Mouse (Mus musculus) heart, postnatal 25 days (tissue): ENCODE measurements around the gene Zfp637. TPM values are rescaled to one million over a fixed set of nuclear protein-coding genes. Genes with fewer than 3 reads are reported as not detected.
"Not testable (repeated sequence)": the region's sequence is repeated elsewhere in the genome, so short reads cannot be mapped to it uniquely, and the experiment has no call there.

Source experiments
- DNase-seq: peaks from one replicate; pipeline ENCODE4 v3.0.0; 2022; ENCODE audit warnings: low spot score
- intact Hi-C: fragments of 180-260 bp; cut with DNase I; formaldehyde crosslinking; loops from one replicate; pipeline ENCODE4 v1.15.1; 2025
- total RNA-seq, 2 experiments: library from RNA; stranded (reverse); gene quantifications; 2 replicates each; pipeline ENCODE4 v1.2.3; 2021

Gene Zfp637
- total RNA-seq, 2 experiments from 2014 or later = 31.3 to 32.3 TPM

GRCm38 (mm10) chr6:117862465-117862864 lies 21.5 kb downstream of the Zfp637 start:
- intact Hi-C loops = no loop called here
- no peak for DNase-seq

DNA sequence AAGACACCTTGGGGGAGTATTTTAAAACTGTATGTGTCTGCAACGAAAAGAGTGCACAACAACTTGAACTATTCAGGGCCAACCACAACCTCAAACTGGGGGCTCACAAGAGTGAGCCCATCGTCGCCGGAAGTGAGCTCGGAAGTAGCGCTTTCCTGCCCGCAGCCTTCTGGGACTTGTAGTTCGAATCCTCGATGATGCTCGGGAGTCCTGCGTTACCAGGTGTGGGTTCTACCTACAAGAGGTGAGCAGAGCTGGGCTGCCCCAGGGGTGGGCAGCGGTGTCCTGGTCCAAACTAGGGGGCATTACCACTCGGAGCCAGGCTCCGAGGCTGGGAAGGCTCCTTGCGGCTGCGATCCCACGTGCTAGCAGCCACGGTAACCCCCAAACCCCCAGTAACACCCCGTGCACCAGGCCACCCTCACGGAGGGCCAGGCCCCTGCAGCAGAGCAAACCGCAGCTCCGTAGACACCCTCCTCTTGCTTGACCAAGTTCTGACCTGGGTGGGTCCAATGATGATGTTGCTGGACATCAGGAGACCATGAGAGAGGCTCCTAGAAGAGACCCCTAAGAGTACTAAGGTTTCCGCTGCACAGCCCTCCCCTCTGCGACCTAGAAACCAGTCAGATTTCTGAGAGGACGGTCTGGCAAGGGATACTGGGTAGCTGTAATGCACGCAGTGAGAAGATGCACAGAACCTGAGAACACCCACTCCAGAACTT lies 22.1 kb downstream of the Zfp637 start:
- intact Hi-C loops = no loop called here
- no peak for DNase-seq

DNA sequence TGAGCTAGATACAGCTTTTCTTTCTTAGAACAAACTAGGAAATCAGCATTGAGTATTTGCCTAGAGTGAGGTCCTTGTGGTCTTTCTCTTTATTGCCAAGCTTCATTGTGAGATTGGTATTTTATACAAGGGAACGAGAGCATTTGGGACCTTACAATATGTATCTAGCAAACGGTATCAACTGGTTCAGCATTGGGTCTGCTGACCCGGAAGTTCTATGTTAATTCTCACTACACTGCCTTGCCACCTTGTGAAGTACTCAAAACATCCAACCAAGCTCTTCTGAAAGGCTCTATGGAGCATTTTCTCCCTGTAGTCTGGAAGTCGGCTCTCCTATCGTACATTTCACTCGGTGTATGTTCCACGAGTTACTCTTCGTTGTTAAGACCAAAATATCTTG lies 22.8 kb downstream of the Zfp637 start:
- no peak for DNase-seq
- intact Hi-C loops = no loop called here

GRCm38 (mm10) chr6:117868187-117868586 lies 27.2 kb downstream of the Zfp637 start:
- intact Hi-C loops = no loop called here
- no peak for DNase-seq

GRCm38 (mm10) chr6:117871034-117871433 lies 30.1 kb downstream of the Zfp637 start:
- no peak for DNase-seq
- intact Hi-C loops = no loop called here

DNA sequence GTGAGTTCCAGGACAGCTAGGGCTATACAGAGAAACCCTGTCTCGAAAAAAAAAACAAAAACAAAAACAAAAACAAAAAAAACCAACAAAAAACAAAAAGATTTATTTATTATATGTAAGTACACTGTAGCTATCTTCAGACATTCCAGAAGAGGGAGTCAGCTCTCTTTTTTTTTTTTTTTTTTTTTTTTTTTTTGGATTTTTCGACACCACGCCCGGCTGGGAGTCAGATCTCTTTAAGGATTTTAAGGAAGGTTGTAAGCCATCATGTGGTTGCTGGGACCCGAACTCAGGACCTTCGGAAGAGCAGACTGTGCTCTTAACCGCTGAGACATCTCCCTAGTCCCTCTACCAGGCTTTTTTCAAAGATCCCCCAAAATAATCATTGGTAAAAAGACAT lies 32.5 kb downstream of the Zfp637 start:
- DNase-seq, intact Hi-C loops: not testable (repeated sequence)

GRCm38 (mm10) chr6:117874621-117875281 lies 33.8 kb downstream of the Zfp637 start:
- intact Hi-C loops = no loop called here
- no peak for DNase-seq

DNA sequence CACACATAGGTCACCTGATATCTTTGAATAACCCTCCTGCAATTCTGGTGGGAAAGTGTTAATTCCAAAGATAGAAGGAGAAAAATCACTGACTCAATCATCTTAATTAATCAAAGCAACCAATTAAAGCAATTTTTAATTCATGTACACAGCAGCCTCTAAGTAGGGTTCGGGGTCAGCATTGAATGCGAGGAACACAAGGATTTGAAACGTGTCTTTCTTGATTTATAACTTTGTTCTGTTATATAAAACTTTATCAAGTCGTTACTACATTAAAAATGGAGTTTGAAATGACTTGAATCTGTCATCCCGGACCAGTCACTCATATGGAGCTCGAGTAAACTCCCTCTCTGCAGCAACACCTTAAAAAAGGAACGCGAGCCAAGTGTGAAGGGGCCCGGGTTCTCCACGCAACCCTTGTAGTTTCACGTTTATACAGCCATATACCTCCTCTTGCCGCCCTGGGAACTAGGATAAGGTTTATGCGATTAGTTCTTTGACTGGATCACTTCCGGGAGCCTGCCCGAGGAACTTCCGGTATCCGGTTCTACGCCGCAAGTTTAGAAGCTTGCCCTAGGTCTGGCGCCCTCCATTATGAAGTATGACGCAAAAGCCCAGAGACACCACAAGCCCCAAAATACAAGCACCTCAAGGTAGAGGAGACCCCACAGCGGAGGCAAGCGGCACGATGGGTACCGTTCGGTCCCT lies 37.9 kb downstream of the Zfp637 start:
- no peak for DNase-seq
- intact Hi-C loops = loop anchor here (1.0 kb wide), 1 partner anchor 42 kb away; no protein-coding TSS in a partner anchor

DNA sequence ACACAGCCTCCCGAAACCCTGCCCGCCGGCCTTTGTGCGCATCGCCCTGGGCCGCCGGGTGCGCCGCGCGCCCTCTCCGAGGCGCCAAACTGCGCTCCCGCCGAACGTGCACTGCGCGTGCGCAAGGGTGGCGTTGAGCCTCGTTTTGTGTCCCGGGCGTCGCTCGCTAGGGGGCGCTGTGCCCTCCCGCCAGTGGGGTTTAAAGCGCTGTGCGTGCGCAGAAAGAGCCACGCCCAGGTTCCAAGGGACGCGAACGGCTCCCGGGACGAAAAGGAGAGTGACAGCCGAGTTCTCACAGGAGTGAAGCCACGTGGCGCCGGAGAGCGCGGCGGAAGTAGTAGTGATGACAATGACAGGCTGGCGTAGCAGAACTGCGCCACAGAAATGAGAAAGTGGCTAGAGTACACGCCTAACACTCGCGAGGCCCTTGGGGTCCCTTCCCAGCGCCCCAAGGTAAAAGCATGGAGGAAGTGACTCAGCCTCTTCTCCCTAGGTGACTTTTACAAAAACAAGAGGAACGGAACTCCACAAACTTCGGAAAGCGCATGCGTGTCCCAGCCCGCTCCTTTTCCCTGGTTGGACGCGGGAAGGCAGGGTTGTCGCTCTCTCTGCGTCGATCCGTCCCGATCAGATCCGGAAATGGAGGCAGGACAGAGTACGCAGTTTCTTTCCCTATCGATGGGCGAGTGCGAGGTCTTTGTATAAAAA lies 38.6 kb downstream of the Zfp637 start:
- intact Hi-C loops = loop anchor here (1.0 to 2.0 kb wide), 3 partner anchors 25 to 42 kb away; no protein-coding TSS in a partner anchor
- peak; percentile 98 for DNase-seq

DNA sequence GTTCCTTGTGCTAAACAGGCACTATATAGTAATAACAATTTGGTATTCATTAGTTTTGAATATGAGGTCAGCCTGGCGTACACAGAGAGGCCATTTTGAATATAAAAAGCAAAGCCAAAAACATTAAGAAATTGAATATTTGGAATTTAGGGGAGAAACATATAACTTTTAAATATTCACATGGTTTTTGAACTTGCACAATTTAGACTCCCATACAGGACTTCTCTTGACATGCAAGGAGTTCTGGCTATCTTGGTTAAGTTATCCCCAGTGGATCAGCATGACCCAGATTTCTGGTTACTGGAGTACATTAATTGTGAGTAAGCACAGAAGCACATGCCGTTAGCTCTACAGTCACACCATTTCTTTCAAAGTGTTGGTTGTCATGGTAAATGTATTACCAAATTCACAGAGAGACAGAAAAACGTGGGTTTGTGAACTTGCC lies 39.4 kb downstream of the Zfp637 start:
- DNase-seq = no peak
- intact Hi-C loops = loop anchor here (2.0 kb wide), 2 partner anchors 24 to 36 kb away; no protein-coding TSS in a partner anchor

DNA sequence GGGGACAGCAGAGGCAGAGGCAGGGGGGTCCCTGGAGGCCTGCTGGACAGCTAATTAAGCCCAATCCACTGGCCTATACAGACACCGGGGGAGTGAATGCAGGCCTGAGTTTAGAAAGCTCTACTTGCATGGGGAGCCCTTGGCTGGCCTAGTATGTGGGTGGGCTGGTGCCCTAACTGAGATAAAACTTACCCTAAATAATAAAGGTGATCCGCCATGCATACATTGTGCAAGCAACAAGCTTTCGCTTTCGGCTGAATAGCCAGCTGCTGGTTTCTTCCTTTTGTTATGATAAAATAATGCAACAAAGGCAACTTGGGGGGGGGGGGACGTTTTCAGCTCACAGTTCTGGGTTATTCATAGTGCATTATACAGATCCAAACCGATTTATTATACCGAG lies 40.2 kb downstream of the Zfp637 start:
- intact Hi-C loops = loop anchor here (2.0 kb wide), 2 partner anchors 24 to 36 kb away; no protein-coding TSS in a partner anchor
- DNase-seq = no peak

- intact Hi-C loops = loop anchor here (2.0 kb wide), 2 partner anchors 23 to 35 kb away; no protein-coding TSS in a partner anchor
- DNase-seq = no peak
Observed at GRCm38 (mm10) chr6:117881997-117882396, 41.0 kb downstream of the Zfp637 start.

DNA sequence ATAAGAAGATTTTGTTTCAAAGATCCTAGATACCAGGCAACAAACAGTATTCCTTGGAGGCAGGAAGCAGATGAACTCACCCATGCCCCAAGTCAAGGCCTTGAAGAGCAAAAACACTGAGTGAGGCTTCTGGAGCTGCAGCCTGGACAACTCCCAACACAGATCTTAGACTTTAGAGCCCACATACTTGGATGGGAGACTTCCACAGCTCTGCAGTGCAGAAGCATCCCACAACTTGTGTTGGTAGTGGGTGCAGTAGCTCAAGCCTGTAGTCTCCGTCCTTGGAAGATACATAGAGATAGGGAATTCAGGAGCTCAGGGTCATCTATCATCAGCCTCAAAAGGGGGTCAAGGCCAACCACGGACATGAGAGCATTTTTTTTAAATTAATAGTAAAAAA lies 45.0 kb downstream of the Zfp637 start:
- intact Hi-C loops = no loop called here
- no peak for DNase-seq

- DNase-seq = no peak
- intact Hi-C loops = no loop called here
Observed at GRCm38 (mm10) chr6:117888032-117888431, 47.1 kb downstream of the Zfp637 start.

- no peak for DNase-seq
- intact Hi-C loops = no loop called here
Observed at GRCm38 (mm10) chr6:117888642-117889096, 47.7 kb downstream of the Zfp637 start.

- intact Hi-C loops = no loop called here
- DNase-seq = no peak
Observed at GRCm38 (mm10) chr6:117890257-117890656, 49.3 kb downstream of the Zfp637 start.

DNA sequence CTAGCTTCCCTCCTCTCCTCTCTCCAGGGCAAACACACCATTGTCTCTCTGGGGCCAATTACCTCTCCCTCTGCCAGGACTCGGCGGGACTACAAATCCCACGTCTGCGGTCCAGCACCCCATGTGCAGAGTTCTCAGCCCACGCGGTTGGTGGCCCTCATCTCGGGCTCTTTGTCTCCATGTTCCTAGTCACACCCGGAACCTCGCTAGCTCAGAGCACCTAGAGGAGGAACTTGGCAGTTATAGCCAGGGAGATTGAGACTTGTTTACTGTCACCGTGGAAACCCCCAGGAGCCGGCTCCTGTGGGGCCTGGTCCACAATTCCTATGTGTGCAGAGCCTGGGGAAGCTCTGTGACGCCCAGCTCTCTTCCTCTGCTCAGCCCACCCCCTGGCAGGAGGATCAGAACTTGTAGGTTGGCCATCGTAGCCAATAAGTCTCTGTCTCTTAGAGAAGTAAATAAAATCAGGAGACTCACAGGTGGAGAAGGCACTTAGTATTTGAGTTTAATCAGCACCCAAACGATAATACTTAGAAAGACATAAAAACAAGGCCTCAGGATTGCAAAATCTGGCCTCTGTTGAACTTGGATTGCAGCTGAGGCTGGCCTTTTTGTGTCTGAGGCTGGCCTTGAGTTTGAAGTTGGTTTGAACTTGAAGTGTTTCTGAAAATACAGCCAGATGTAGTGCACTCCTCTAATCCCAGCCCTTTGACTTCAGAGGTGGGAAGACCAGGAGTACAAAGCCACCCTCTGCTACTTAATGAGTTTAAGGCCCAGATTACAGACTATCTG lies 50.6 kb downstream of the Zfp637 start:
- intact Hi-C loops = no loop called here
- DNase-seq = no peak

DNA sequence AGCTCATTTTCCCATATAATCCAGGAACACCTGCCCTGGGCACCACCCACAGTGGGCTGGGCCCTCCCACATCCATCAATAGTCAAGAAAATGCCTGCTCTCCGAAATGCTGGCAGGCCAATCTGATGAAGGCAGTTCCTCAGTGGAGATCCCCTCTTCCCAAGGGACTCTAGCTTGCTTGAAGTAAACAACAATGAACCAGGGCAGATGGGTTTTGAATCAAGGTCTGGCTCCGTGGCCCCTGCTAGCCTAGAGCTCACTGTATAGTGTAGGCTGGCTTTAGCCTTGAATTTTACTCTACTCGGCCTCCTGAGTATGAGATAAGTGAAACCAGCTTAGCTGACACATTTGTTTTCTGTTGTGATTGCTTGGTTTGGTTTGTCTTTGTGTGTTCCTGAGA lies 51.4 kb downstream of the Zfp637 start:
- DNase-seq = no peak
- intact Hi-C loops = no loop called here

DNA sequence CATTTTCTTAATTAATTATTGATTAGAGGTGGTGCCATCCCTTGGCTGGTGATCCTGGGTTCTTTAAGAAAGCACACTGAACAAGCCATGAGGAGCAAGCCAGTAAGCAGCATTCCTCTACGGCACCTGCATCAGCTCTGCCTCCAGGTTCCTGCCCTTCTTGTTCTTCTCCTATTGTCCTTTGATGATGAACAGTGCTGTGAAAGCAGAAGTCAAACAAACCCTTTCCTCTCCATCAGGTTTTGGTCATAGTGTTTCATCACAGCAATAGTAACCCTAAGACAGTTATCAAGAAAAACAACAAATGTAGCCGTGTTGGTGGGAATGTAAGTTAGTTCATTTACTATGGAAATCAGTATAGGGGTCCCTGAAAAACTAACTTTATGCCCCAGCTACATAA lies 52.5 kb downstream of the Zfp637 start:
- no peak for DNase-seq
- intact Hi-C loops = no loop called here
